Mouse (Mus musculus): ENCODE measurements around the gene Zfp354b. TPM values are rescaled to one million over a fixed set of nuclear protein-coding genes. Genes with fewer than 3 reads are reported as not detected.

Gene Zfp354b
- polyA plus RNA-seq, 1 experiment from 2014 or later, result 5.2 TPM

Other genes starting within 250 kb of the Zfp354b start
- 62.3 and 64.4 TPM in 2 replicates for gene Zfp354c, start 103.9 kb downstream of the Zfp354b start, polyA plus RNA-seq (2015; fragmentation: Nextera tagmentation; extraction: Ambion mirVana)
- 1.5 and 2.0 TPM in 2 replicates for gene Zfp879, start 90.1 kb downstream of the Zfp354b start, polyA plus RNA-seq (2015; fragmentation: Nextera tagmentation; extraction: Ambion mirVana)
- 0.10 and 0.13 TPM in 2 replicates for gene Grm6, start 80.9 kb downstream of the Zfp354b start, polyA plus RNA-seq (2015; fragmentation: Nextera tagmentation; extraction: Ambion mirVana)
- gene Zfp454, start 44.0 kb downstream of the Zfp354b start, polyA plus RNA-seq (2015; fragmentation: Nextera tagmentation; extraction: Ambion mirVana), result 12.9 and 13.0 TPM in 2 replicates
- gene Zfp2, start 15.5 kb downstream of the Zfp354b start, polyA plus RNA-seq (2015; fragmentation: Nextera tagmentation; extraction: Ambion mirVana), result 48.9 and 57.4 TPM in 2 replicates
- gene 4933414I15Rik, start 12.1 kb upstream of the Zfp354b start, polyA plus RNA-seq (2015; fragmentation: Nextera tagmentation; extraction: Ambion mirVana), result not detected in 2 replicates
- not detected in 2 replicates for gene Prop1, start 22.1 kb upstream of the Zfp354b start, polyA plus RNA-seq (2015; fragmentation: Nextera tagmentation; extraction: Ambion mirVana)
- gene Olfr1378, start 34.9 kb upstream of the Zfp354b start, polyA plus RNA-seq (2015; fragmentation: Nextera tagmentation; extraction: Ambion mirVana), result not detected in 2 replicates
- not detected in 2 replicates for gene Olfr1377, start 50.3 kb upstream of the Zfp354b start, polyA plus RNA-seq (2015; fragmentation: Nextera tagmentation; extraction: Ambion mirVana)
- not detected in 2 replicates for gene Olfr51, start 72.0 kb upstream of the Zfp354b start, polyA plus RNA-seq (2015; fragmentation: Nextera tagmentation; extraction: Ambion mirVana)
- not detected in 2 replicates for gene Olfr54, start 82.6 kb upstream of the Zfp354b start, polyA plus RNA-seq (2015; fragmentation: Nextera tagmentation; extraction: Ambion mirVana)
- not detected in 2 replicates for gene Olfr1375, start 116.5 kb upstream of the Zfp354b start, polyA plus RNA-seq (2015; fragmentation: Nextera tagmentation; extraction: Ambion mirVana)
- 14.8 and 15.1 TPM in 2 replicates for gene Zfp354a, start 127.6 kb upstream of the Zfp354b start, polyA plus RNA-seq (2015; fragmentation: Nextera tagmentation; extraction: Ambion mirVana)